Mouse (Mus musculus): ENCODE measurements at regions not wholly inside any gene's neighbourhood (a gene's known extent, or its start where the extent isn't known, plus 50 kb on each side); places are given as distances from the start of the nearest gene placed in this dataset.

DNA sequence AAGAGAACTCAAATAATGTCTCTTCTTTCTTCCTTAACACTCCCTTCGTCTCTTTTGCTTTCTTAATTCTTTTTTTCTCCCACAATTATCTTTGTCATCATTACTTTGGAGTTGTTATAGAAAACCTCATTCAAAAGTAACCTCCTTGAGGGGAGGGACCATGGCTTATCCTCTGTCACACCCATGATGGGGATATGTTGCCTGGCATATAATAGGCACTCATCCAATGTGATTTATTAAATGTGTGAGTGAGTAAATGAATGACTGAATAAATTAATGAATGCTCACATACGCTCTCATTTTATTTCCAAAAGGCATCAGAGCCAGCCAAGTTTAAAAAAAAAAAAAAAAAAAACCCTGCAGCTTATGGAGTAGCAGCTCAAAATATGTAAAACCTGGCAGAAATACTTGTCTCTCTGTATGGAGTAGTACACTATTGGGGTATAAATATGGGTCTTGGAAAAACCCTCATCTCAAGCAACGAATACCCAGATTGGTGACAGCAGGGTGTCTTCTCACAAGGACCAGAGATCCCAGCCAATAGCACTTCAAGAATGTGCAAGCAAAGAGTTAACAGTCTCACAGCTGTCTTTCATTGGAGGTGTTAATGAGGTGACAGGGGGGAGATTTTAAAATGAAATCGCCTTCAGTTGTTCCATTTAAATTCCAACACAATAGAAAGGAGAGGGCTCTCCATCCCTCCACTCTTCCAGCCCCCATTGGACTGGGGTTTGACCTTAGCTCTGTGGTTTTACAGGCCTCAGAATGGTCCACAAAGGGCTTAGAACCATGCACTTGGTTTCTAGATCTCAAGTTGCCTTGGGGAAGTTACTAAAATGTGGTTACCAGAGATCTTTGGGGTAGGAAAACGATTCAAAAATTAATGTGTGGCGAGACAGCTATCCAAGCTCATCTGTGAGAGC is 479.1 kb downstream of the Nfib start:
- TF ChIP-seq CTCF (IDR thresholded peaks at IDR 0.05; ENCODE audit: insufficient read depth, low read length) (no peak), POLR2A (IDR thresholded peaks at IDR 0.05; ENCODE audit: borderline replicate concordance, extremely low read depth, low read depth, low read length) (no peak)
